Mouse (Mus musculus) myocyte (in vitro differentiated cells): ENCODE measurements around the gene Sycp2l. TPM values are rescaled to one million over a fixed set of nuclear protein-coding genes. Genes with fewer than 3 reads are reported as not detected.

Experiments
- H3K27me3 ChIP-seq: one replicate; pipeline ENCODE4 v1.6.1; 2011; ENCODE audit not compliant: control insufficient read depth, insufficient read depth, insufficient read length
- H3K36me3 ChIP-seq: one replicate; pipeline ENCODE4 v1.6.1; 2011; ENCODE audit not compliant: control insufficient read depth, insufficient read depth
- H3K4me2 ChIP-seq: one replicate; pipeline ENCODE4 v1.6.1; 2011; ENCODE audit warnings: low read depth, control low read depth
- H3K4me3 ChIP-seq: one replicate; pipeline ENCODE4 v1.5.1; 2011; ENCODE audit warnings: mild to moderate bottlenecking, control low read depth, moderate library complexity
- H3K79me2 ChIP-seq: one replicate; pipeline ENCODE4 v1.6.1; 2011; ENCODE audit not compliant: control insufficient read depth, insufficient read depth
- H3ac ChIP-seq: one replicate; pipeline ENCODE4 v1.6.1; 2011; ENCODE audit not compliant: control insufficient read depth, insufficient read length
- CEBPB ChIP-seq: IDR thresholded peaks from 2 replicates; pipeline ENCODE4 v1.6.1; 2011; ENCODE audit warnings: mild to moderate bottlenecking, moderate library complexity; ENCODE audit not compliant: poor library complexity, insufficient read depth, severe bottlenecking
- E2F4 ChIP-seq: IDR thresholded peaks from one replicate; pipeline ENCODE4 v1.6.1; 2011; ENCODE audit warnings: mild to moderate bottlenecking, control low read depth, moderate library complexity; ENCODE audit not compliant: insufficient read depth
- MAX ChIP-seq: IDR thresholded peaks from one replicate; pipeline ENCODE4 v1.6.1; 2011; ENCODE audit warnings: low read depth, mild to moderate bottlenecking, control low read depth
- MYOD1 ChIP-seq, 3 experiments: IDR thresholded peaks; one replicate each; pipeline ENCODE4 v1.6.1; 2011; ENCODE audit warnings: control low read depth in 2 of 3, low read depth in 2 of 3, mild to moderate bottlenecking in 2 of 3, moderate library complexity in 1 of 3; ENCODE audit not compliant: insufficient read length in 2 of 3, control insufficient read depth in 1 of 3
- MYOG ChIP-seq, 3 experiments: IDR thresholded peaks; one replicate each; pipeline ENCODE4 v1.6.1; 2011; ENCODE audit warnings: control low read depth in 2 of 3, low read depth in 2 of 3, mild to moderate bottlenecking in 2 of 3; ENCODE audit not compliant: insufficient read length in 2 of 3, control insufficient read depth in 1 of 3, insufficient read depth in 1 of 3
- POLR2A ChIP-seq: IDR thresholded peaks from one replicate; pipeline ENCODE4 v1.6.1; 2011; ENCODE audit warnings: low read depth, mild to moderate bottlenecking, control low read depth, moderate library complexity; ENCODE audit not compliant: insufficient read length
- POLR2AphosphoS2 ChIP-seq: IDR thresholded peaks from one replicate; pipeline ENCODE4 v1.6.1; 2011; ENCODE audit warnings: low read depth, control low read depth; ENCODE audit not compliant: insufficient read length
- REST ChIP-seq: IDR thresholded peaks from one replicate; pipeline ENCODE4 v1.6.1; 2011; ENCODE audit warnings: mild to moderate bottlenecking, control low read depth, moderate library complexity; ENCODE audit not compliant: insufficient read depth, insufficient read length
- SRF ChIP-seq: IDR thresholded peaks from one replicate; pipeline ENCODE4 v1.6.1; 2011; ENCODE audit warnings: low read depth; ENCODE audit not compliant: control insufficient read depth, insufficient read length
- TCF12 ChIP-seq: IDR thresholded peaks from one replicate; pipeline ENCODE4 v1.6.1; 2011; ENCODE audit warnings: mild to moderate bottlenecking, control low read depth; ENCODE audit not compliant: poor library complexity, insufficient read depth, severe bottlenecking
- TCF3 ChIP-seq: IDR thresholded peaks from one replicate; pipeline ENCODE4 v1.6.1; 2011; ENCODE audit warnings: low read depth, control low read depth; ENCODE audit not compliant: insufficient read length
- USF1 ChIP-seq: IDR thresholded peaks from one replicate; pipeline ENCODE4 v1.6.1; 2011; ENCODE audit warnings: low read depth, mild to moderate bottlenecking, control low read depth, moderate library complexity
- polyA plus RNA-seq: library from polyadenylated mRNA; unstranded; fragments of >200 nt; fragmentation: generic; extraction: Trizol; gene quantifications from one replicate; pipeline ENCODE4 v1.2.1, GENCODE M21; 2012; ENCODE audit warnings: missing spikeins

Sycp2l gene
- not detected for polyA plus RNA-seq

GRCm38 (mm10) chr13:41113940-41114339 lies at the start of gene Sycp2l:
Gene Sycp2l (plus strand): TSS chr13:41114307.
- H3K27me3 ChIP-seq, result peaks cover 32% of the 10 kb centered on the region
- H3K79me2 ChIP-seq, result no peaks in the 10 kb centered on the region
- no peaks in the 10 kb centered on the region for H3K36me3 ChIP-seq
- TF ChIP-seq MAX, result no peak
- no peak within 1 kb of the TSS for H3K4me3 ChIP-seq
- H3K4me2 ChIP-seq, result no peak within 1 kb of the TSS
- no peak within 1 kb of the TSS for H3ac ChIP-seq

GRCm38 (mm10) chr13:41067618-41068017 lies 46.5 kb upstream of the Sycp2l start:
- TF ChIP-seq REST, result no peak
- no peak for TF ChIP-seq CEBPB
- TF ChIP-seq POLR2AphosphoS2, result no peak
- no peak for TF ChIP-seq USF1
- TF ChIP-seq MYOG (IDR thresholded peaks at IDR 0.05; ENCODE audit: control insufficient read depth in 1 of 3, insufficient read depth in 1 of 3, insufficient read length in 2 of 3, low read depth in 2 of 3), result no peak
- no peak for TF ChIP-seq E2F4
- no peak for TF ChIP-seq MAX
- TF ChIP-seq TCF12, result no peak
- no peak for TF ChIP-seq TCF3
- TF ChIP-seq SRF, result no peak
- TF ChIP-seq MYOD1 (IDR thresholded peaks at IDR 0.05; ENCODE audit: control insufficient read depth in 1 of 3, insufficient read length in 2 of 3, low read depth in 2 of 3), result no peak
- TF ChIP-seq POLR2A, result no peak
- Histone ChIP-seq H3K4me3 (no peak overlapping the region), H3K27me3 (peaks cover 12% of the 10 kb centered on the region), H3K79me2 (no peaks in the 10 kb centered on the region), H3K36me3 (no peaks in the 10 kb centered on the region), H3ac (no peak overlapping the region), H3K4me2 (no peak overlapping the region)

- no peak overlapping the region for H3K4me3 ChIP-seq
- peaks cover 27% of the 10 kb centered on the region for H3K27me3 ChIP-seq
- H3K36me3 ChIP-seq, result no peaks in the 10 kb centered on the region
- no peak overlapping the region for H3ac ChIP-seq
- no peak for TF ChIP-seq USF1
- TF ChIP-seq POLR2A, result no peak
- TF ChIP-seq MYOG (IDR thresholded peaks at IDR 0.05; ENCODE audit: control insufficient read depth in 1 of 3, insufficient read depth in 1 of 3, insufficient read length in 2 of 3, low read depth in 2 of 3), result no peak
- no peak for TF ChIP-seq POLR2AphosphoS2
- TF ChIP-seq REST, result no peak
- TF ChIP-seq MAX, result no peak
- no peak for TF ChIP-seq TCF3
- TF ChIP-seq CEBPB, result no peak
- TF ChIP-seq TCF12, result no peak
- TF ChIP-seq MYOD1 (IDR thresholded peaks at IDR 0.05; ENCODE audit: control insufficient read depth in 1 of 3, insufficient read length in 2 of 3, low read depth in 2 of 3), result no peak
- TF ChIP-seq SRF, result no peak
- TF ChIP-seq E2F4, result no peak
- no peak overlapping the region for H3K4me2 ChIP-seq
- no peaks in the 10 kb centered on the region for H3K79me2 ChIP-seq
Observed at GRCm38 (mm10) chr13:41071617-41072016, 42.5 kb upstream of the Sycp2l start.

GRCm38 (mm10) chr13:41073819-41074218 lies 40.3 kb upstream of the Sycp2l start:
- no peak overlapping the region for H3K4me2 ChIP-seq
- H3K4me3 ChIP-seq, result no peak overlapping the region
- H3K79me2 ChIP-seq, result no peaks in the 10 kb centered on the region
- H3K36me3 ChIP-seq, result no peaks in the 10 kb centered on the region
- H3K27me3 ChIP-seq, result peaks cover 43% of the 10 kb centered on the region
- TF ChIP-seq POLR2A (no peak), USF1 (no peak), TCF3 (no peak), REST (no peak), MYOG (IDR thresholded peaks at IDR 0.05; ENCODE audit: control insufficient read depth in 1 of 3, insufficient read depth in 1 of 3, insufficient read length in 2 of 3, low read depth in 2 of 3) (no peak), MYOD1 (IDR thresholded peaks at IDR 0.05; ENCODE audit: control insufficient read depth in 1 of 3, insufficient read length in 2 of 3, low read depth in 2 of 3) (no peak), E2F4 (no peak), CEBPB (no peak), TCF12 (no peak), SRF (no peak), MAX (no peak), POLR2AphosphoS2 (no peak)
- no peak overlapping the region for H3ac ChIP-seq

DNA sequence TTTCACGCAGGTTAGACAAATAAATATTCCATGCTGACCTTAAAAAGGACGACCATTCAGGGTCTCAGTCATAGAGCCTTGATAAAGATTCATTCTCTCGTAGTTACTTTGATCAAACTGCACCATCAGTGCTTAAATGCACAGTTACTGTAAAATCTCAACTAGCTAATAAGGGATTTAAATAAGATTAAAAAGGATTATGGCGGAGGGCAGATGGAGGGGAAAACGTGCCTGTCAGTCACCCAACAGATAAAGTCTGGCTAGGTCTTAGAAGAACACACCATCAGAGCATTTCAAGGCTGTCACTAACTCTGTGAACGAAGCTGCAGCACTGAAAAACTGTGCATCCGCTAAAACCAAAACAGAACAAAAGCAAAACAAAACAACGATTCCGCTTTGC lies 36.2 kb upstream of the Sycp2l start:
- Histone ChIP-seq H3K36me3 (no peaks in the 10 kb centered on the region), H3K27me3 (peaks cover 41% of the 10 kb centered on the region), H3K4me2 (no peak overlapping the region), H3K4me3 (no peak overlapping the region), H3K79me2 (no peaks in the 10 kb centered on the region), H3ac (no peak overlapping the region)
- TF ChIP-seq E2F4 (no peak), POLR2A (no peak), SRF (no peak), MYOD1 (IDR thresholded peaks at IDR 0.05; ENCODE audit: control insufficient read depth in 1 of 3, insufficient read length in 2 of 3, low read depth in 2 of 3) (no peak), POLR2AphosphoS2 (no peak), TCF12 (no peak), TCF3 (no peak), REST (no peak), USF1 (no peak), MYOG (IDR thresholded peaks at IDR 0.05; ENCODE audit: control insufficient read depth in 1 of 3, insufficient read depth in 1 of 3, insufficient read length in 2 of 3, low read depth in 2 of 3) (no peak), MAX (no peak), CEBPB (no peak)
